Mouse (Mus musculus) left cerebral cortex, postnatal 4 days (tissue): ENCODE measurements around the gene Cluap1. TPM values are rescaled to one million over a fixed set of nuclear protein-coding genes. Genes with fewer than 3 reads are reported as not detected.
"Not testable (repeated sequence)": the region's sequence is repeated elsewhere in the genome, so short reads cannot be mapped to it uniquely, and the experiment has no call there.

Experiments
- DNase-seq: peaks from one replicate; pipeline ENCODE4 v3.0.0-alpha.2; 2022
- intact Hi-C: fragments of 180-260 bp; cut with DNase I; formaldehyde crosslinking; loops from one replicate; pipeline ENCODE4 v1.15.1; 2025
- microRNA-seq: library from miRNA; unstranded; fragments of <30 nt; microRNA quantifications from one replicate; pipeline ENCODE4 v1.2.0, GENCODE M21; 2022
- total RNA-seq, 2 experiments: library from RNA; stranded (reverse); gene quantifications; 2 replicates each; pipeline ENCODE4 v1.2.3; 2021

The Cluap1 gene
- total RNA-seq, 2 experiments from 2014 or later, result 34.9 to 41.9 TPM

- no peak for DNase-seq
- intact Hi-C loops, result no loop called here
These were observed 24.9 kb downstream of the Cluap1 start for GRCm38 (mm10) chr16:3933536-3933935.

DNA sequence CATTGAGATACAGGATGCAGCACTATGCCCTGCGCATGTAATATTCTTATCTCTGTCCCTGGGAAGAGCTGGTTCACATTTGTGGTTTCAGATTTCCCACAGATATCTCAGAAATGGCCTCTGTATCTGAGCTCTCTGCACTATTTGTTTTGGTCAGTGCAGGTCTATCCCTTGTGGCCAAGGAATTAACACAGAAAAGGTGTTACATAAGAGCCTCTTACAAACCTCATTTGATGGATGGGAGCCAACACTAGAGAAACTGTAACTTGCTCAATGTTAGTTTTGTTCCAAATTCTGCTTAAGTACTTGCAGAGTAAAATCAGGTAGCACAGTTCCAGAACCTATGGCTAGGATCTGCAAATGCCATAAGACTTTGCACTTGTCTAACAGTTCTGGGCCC, 25.5 kb downstream of the Cluap1 start:
- intact Hi-C loops, result no loop called here
- DNase-seq, result no peak

DNA sequence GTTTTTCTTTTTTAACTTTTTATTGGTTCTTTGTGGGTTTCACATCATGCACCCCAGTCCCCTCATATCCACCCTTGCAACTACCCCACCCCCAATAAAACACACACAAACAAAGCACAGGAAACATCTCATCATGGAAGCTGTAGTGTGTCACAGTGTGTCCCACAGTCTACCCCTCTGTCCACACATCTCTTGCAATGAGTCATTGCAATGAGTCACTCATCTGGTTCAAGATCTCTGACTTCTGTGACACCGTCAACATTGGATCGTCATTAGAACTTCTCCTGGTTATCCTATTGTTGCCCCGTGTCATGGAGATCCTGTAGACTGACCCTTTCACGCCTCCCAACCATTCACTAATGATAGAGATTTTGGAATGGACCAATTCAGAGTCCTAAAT, 26.1 kb downstream of the Cluap1 start:
- no peak for DNase-seq

DNA sequence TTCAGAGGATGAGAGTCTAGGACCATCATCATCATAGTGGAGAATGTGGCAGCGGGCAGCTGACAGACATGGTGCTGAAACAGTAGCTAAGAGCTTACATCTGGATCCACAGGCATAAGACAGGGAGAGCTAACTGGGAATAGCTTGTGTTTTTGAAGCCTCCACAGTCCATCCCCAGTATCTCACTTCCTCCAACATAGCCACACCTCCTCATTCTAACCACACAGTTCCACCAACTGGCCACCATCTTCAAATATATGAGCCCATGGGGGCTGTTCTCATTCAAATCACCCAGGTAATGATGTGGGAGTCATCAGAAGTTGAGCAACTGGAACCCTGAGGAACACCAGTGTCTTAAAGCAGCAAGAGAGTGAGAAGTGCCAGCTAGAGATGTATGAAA, 42.5 kb downstream of the Cluap1 start:
- intact Hi-C loops, result no loop called here

More for the DNA sequence above, 26.1 kb downstream of the Cluap1 start:
- intact Hi-C loops, result no loop called here

DNA sequence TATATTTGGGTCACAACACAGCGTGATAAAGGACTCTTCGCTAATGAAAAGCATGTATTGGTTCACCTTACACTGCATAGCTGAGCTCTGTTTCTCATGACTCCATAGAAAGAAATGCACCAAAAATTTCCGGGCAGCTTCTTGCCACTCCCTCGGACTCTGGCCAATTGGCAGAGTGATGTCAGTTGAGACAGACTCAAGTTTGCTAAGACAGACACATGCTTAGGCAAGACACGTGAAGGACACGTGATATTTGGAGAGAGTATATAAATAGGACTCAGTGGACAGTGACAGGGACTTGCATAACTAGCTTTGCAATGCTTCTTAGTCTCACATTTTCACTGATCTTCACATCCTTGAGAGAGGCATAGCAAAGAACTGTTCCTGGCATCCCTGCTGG, 47.8 kb downstream of the Cluap1 start:
- no peak for DNase-seq
- intact Hi-C loops, result no loop called here

More for the DNA sequence above, 42.5 kb downstream of the Cluap1 start:
- DNase-seq, result no peak

DNA sequence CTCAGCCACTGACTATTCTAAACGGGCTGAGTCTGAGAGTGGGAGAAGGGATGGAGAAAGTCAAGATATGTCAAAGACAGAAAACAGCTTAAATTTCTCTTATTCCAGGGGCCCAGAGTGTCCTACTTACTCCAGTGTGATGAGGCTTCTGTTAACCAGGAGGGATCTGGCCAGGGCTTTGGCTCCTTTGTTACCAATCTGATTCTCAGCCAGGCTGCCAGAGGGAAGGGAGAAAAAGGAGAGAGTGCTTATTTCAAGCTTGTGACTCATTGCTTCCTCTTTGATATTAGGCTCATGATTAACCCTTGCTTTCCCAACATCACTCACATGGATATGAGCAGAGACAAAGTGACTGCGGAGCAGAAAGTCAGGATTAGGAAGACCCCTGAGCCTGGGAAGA, 50.7 kb downstream of the Cluap1 start:
- DNase-seq, result no peak
- intact Hi-C loops, result no loop called here

GRCm38 (mm10) chr16:3964990-3965389, 56.4 kb downstream of the Cluap1 start:
- intact Hi-C loops, result no loop called here
- DNase-seq, result no peak

GRCm38 (mm10) chr16:3965534-3965933, 56.9 kb downstream of the Cluap1 start:
- DNase-seq, result no peak
- intact Hi-C loops, result no loop called here

DNA sequence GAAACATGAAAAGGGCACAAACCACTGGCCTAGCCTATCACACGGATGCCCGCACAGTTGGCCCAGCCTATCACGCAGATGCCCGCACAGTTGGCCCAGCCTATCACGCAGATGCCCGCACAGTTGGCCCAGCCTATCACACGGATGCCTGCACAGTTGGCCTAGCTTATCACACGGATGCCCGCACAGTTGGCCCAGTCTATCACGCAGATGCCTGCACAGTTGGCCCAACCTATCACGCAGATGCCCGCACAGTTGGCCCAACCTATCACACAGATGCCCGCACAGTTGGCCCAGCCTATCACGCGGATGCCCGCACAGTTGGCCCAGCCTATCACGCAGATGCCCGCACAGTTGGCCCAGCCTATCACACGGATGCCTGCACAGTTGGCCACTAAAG, 65.9 kb downstream of the Cluap1 start:
- peak; percentile 46 for DNase-seq
- intact Hi-C loops, result not testable (repeated sequence)

- intact Hi-C loops, result no loop called here
These were observed 67.1 kb downstream of the Cluap1 start for GRCm38 (mm10) chr16:3975658-3976057.

DNA sequence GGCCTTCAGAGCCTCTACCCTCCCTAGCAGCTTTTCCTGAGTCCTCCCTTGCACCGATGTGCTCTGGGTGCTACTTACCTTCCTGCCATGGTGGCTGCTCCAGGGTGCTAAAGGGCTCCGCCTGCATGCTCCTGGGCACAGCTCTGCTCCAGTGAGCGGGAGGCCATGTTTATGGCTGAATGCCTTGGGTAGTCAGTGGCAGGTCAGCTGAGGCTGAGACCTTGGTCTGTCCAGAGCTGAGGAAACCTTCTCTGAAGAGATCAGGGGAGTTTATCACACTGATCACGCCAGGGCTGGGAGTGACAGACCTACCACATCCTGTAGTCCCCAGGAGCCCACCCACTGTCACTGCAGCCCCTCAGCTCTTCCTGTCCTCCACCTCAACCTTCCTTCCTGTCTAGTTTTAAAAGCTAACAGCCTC, 67.7 kb downstream of the Cluap1 start, which contains the start of gene Nlrc3:
TSS of gene Nlrc3 (minus strand) at position 382 of the 421 bp plus-strand sequence.
- DNase-seq, result no peak
- intact Hi-C loops, result no loop called here

More at GRCm38 (mm10) chr16:3975658-3976057, 67.1 kb downstream of the Cluap1 start:
- DNase-seq, result no peak

- intact Hi-C loops, result no loop called here
- DNase-seq, result no peak
These were observed 68.1 kb downstream of the Cluap1 start for GRCm38 (mm10) chr16:3976712-3977111.

- intact Hi-C loops, result no loop called here
- no peak for DNase-seq
These were observed 73.6 kb downstream of the Cluap1 start for GRCm38 (mm10) chr16:3982173-3982572.

DNA sequence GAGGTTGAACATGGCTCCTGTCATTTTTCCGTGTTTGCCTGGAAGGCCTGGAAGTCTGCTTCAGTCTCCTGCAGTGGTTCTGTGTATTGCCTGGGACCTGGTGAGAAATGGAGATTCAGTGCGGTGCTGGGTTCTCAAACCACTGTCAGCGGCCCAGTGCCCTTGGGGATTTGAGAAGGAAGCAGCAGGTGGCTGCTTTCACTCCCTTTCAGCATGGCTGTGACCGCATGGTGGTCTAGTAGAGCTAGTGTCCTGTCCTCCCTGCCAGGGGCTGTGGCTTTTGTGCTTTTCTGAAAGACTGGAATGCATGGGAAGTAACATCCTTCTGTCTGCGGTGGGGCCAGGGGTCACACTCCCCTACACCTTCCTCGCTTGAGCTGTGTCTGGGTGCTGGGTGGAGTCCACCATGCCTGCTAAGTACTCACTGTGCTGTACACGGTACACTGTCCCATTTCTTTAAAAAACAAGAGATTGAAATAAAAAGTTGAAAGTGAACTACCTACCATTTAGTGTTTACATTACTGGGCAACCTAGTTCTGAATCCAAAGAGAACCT, 74.6 kb downstream of the Cluap1 start:
- intact Hi-C loops, result no loop called here
- no peak for DNase-seq

GRCm38 (mm10) chr16:3988410-3988809, 79.8 kb downstream of the Cluap1 start:
- intact Hi-C loops, result no loop called here
- DNase-seq, result no peak

Small RNA genes lying within 50 kb of the gene (microRNA-seq; reads per million reads assigned to microRNA genes)
- not detected for gene Gm23493

Other genes starting within 250 kb of the Cluap1 start
- not detected for gene Mefv, start 190.7 kb upstream of the Cluap1 start, total RNA-seq
- 10 to 100 TPM; 24.9 to 26.9 TPM for gene Zfp263, start 164.7 kb upstream of the Cluap1 start, total RNA-seq
- not detected for gene Olfr15, start 77.9 kb upstream of the Cluap1 start, total RNA-seq
- gene Zfp174, start 61.5 kb upstream of the Cluap1 start, total RNA-seq, result 1 to 10 TPM; 5.9 to 6.1 TPM
- 10 to 100 TPM; 97.5 to 98.2 TPM for gene Naa60, start 36.4 kb upstream of the Cluap1 start, total RNA-seq
- gene Zfp597, start 24.2 kb upstream of the Cluap1 start, total RNA-seq, result 10 to 100 TPM; 32.6 to 34.9 TPM
- gene Gm20695, start 24.2 kb upstream of the Cluap1 start, total RNA-seq, result 1 to 10 TPM in 1 of 2 experiments, under 1 TPM in 1; 0.64 to 1.3 TPM
- 1 to 10 TPM; 7.0 to 9.4 TPM for gene 1700037C18Rik, start 112 bp upstream of the Cluap1 start, total RNA-seq
- gene Nlrc3, start 67.8 kb downstream of the Cluap1 start, total RNA-seq, result 1 to 10 TPM; 2.6 to 2.9 TPM
- 10 to 100 TPM; 78.6 to 91.6 TPM for gene Slx4, start 95.0 kb downstream of the Cluap1 start, total RNA-seq
- gene Dnase1, start 128.1 kb downstream of the Cluap1 start, total RNA-seq, result not detected
- 10 to 100 TPM; 57.3 to 63.1 TPM for gene Trap1, start 169.0 kb downstream of the Cluap1 start, total RNA-seq